Mouse (Mus musculus): ENCODE measurements around the gene Brms1l. TPM values are rescaled to one million over a fixed set of nuclear protein-coding genes. Genes with fewer than 3 reads are reported as not detected.
"Not testable (repeated sequence)": the region's sequence is repeated elsewhere in the genome, so short reads cannot be mapped to it uniquely, and the experiment has no call there.

The Brms1l gene
- 60.8 and 61.7 TPM in 2 replicates for polyA plus RNA-seq (2015; fragmentation: Nextera tagmentation; extraction: Ambion mirVana)

- Histone ChIP-seq H3K9ac (peak within 1 kb of the TSS; percentile 82), H3K27me3 (replicated peaks) (no peaks in the 10 kb centered on the region), H3K4me2 (peak within 1 kb of the TSS; percentile 63), H3K4me3 (peak within 1 kb of the TSS; percentile 71), H3K9me3 (no peaks in the 10 kb centered on the region), H3K36me3 (replicated peaks) (no peaks in the 10 kb centered on the region; the same call in 1 of the 2 replicates), H3K4me1 (peaks cover 10% of the 10 kb centered on the region), H3K27ac (peak within 1 kb of the TSS; percentile 94)
- WGBS: under 1% methylated on average over 74 of the region's 77 CpGs
- ATAC-seq (replicated peaks): peak; percentile 100
Measured at GRCm38 (mm10) chr12:55836199-55836951, at the start of gene Brms1l. Gene Brms1l, plus strand, starts transcription at chr12:55836324.

DNA sequence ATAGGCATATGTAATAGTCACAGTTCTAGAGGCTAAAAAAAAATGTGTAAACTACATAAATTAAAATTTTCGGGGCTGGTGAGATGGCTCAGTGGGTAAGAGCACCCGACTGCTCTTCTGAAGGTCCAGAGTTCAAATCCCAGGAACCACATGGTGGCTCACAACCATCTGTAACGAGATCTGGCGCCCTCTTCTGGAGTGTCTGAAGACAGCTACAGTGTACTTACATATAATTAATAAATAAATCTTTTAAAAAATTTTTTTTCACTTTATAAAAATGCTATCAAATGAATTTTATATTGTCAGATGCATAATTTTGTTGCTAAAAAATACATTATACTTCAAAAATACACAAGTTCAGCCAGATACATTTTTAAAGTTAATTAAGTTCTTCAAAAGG lies 41.6 kb upstream of the Brms1l start:
- not testable (repeated sequence) for H3K9me3 ChIP-seq; H3K27me3 ChIP-seq (replicated peaks); H3K4me3 ChIP-seq; H3K4me1 ChIP-seq; H3K9ac ChIP-seq; H3K27ac ChIP-seq; H3K4me2 ChIP-seq; H3K36me3 ChIP-seq (replicated peaks); ATAC-seq (replicated peaks)
- WGBS: 86% methylated on average over 4 of the region's 4 CpGs

DNA sequence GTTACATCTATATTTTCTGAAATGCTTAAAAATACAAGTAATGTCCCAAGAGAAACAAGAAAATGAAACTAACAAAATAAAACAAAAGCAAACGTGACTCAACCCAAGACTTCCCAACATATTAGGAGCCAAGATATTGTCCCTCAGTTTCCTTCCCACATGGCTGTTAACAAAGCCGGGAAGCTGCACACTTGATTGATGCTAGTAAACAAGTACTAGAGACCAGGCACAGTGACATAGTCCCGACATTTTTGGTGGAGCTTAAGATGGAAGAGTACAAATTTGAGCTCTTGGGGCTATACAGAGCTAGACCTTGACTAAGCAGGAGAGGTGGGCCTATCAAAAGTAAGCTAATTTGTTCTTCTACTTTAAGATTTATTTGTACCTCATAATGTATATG lies 39.0 kb upstream of the Brms1l start:
- no peaks in the 10 kb centered on the region for H3K27me3 ChIP-seq (replicated peaks)
- 86% methylated on average over 3 of the region's 3 CpGs for WGBS
- no peaks in the 10 kb centered on the region for H3K9me3 ChIP-seq
- no peak overlapping the region for H3K4me2 ChIP-seq
- H3K4me3 ChIP-seq: no peak overlapping the region
- ATAC-seq (replicated peaks): no peak
- no peak overlapping the region for H3K27ac ChIP-seq
- no peak overlapping the region for H3K9ac ChIP-seq
- no peaks in the 10 kb centered on the region for H3K36me3 ChIP-seq (replicated peaks)
- no peaks in the 10 kb centered on the region for H3K4me1 ChIP-seq

- Histone ChIP-seq H3K4me1 (no peaks in the 10 kb centered on the region), H3K36me3 (replicated peaks) (no peaks in the 10 kb centered on the region), H3K27ac (no peak overlapping the region), H3K4me3 (no peak overlapping the region), H3K9me3 (no peaks in the 10 kb centered on the region), H3K4me2 (no peak overlapping the region), H3K9ac (no peak overlapping the region), H3K27me3 (replicated peaks) (no peaks in the 10 kb centered on the region)
- ATAC-seq (replicated peaks): no peak
- WGBS: 95% methylated on average over 4 of the region's 4 CpGs
Measured at GRCm38 (mm10) chr12:55798745-55799144, 37.4 kb upstream of the Brms1l start.

GRCm38 (mm10) chr12:55800144-55800543 lies 36.0 kb upstream of the Brms1l start:
- H3K4me3 ChIP-seq: no peak overlapping the region
- H3K4me2 ChIP-seq: no peak overlapping the region
- WGBS: 92% methylated on average over 5 of the region's 5 CpGs
- no peaks in the 10 kb centered on the region for H3K4me1 ChIP-seq
- H3K27ac ChIP-seq: no peak overlapping the region
- no peak for ATAC-seq (replicated peaks)
- no peaks in the 10 kb centered on the region for H3K9me3 ChIP-seq
- no peak overlapping the region for H3K9ac ChIP-seq
- H3K36me3 ChIP-seq (replicated peaks): no peaks in the 10 kb centered on the region
- no peaks in the 10 kb centered on the region for H3K27me3 ChIP-seq (replicated peaks)

GRCm38 (mm10) chr12:55801131-55801530 lies 35.0 kb upstream of the Brms1l start:
- 86% methylated on average over 4 of the region's 4 CpGs for WGBS
- no peak for ATAC-seq (replicated peaks)
- H3K4me3 ChIP-seq: no peak overlapping the region

DNA sequence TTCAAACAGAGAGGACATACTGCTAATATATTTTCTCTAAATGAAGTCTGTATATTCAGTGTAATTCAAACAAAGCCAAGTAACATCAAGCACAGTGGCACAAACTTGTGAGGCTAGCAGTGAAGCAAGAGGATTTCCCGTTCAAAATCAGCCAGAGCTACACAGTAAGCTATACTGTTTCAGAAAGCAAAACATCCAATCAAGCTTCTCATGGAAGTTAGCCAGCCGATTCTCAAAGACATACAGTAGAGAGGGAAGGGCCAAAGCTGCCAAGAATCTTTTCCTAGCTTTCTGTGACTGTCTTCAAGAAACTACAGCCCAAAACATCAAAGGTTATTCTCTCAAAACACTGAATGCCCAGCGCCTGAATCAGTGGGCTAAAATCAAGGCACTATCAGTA lies 31.1 kb upstream of the Brms1l start:
- no peaks in the 10 kb centered on the region for H3K27me3 ChIP-seq (replicated peaks)
- H3K9ac ChIP-seq: no peak overlapping the region
- ATAC-seq (replicated peaks): no peak
- H3K4me1 ChIP-seq: no peaks in the 10 kb centered on the region
- H3K9me3 ChIP-seq: no peaks in the 10 kb centered on the region
- 56% methylated on average over 3 of the region's 3 CpGs for WGBS
- no peak overlapping the region for H3K4me3 ChIP-seq
- no peak overlapping the region for H3K27ac ChIP-seq
- no peaks in the 10 kb centered on the region for H3K36me3 ChIP-seq (replicated peaks)
- H3K4me2 ChIP-seq: no peak overlapping the region

More at GRCm38 (mm10) chr12:55801131-55801530, 35.0 kb upstream of the Brms1l start:
- Histone ChIP-seq H3K9ac (no peak overlapping the region), H3K36me3 (replicated peaks) (no peaks in the 10 kb centered on the region), H3K9me3 (no peaks in the 10 kb centered on the region), H3K27me3 (replicated peaks) (no peaks in the 10 kb centered on the region), H3K4me2 (no peak overlapping the region), H3K27ac (no peak overlapping the region), H3K4me1 (no peaks in the 10 kb centered on the region)

GRCm38 (mm10) chr12:55816488-55816887 lies 19.6 kb upstream of the Brms1l start:
- Histone ChIP-seq H3K4me3 (no peak overlapping the region), H3K27me3 (replicated peaks) (no peaks in the 10 kb centered on the region), H3K4me1 (peaks cover 16% of the 10 kb centered on the region), H3K27ac (no peak overlapping the region), H3K36me3 (replicated peaks) (no peaks in the 10 kb centered on the region), H3K4me2 (no peak overlapping the region), H3K9me3 (no peaks in the 10 kb centered on the region), H3K9ac (no peak overlapping the region)
- no peak for ATAC-seq (replicated peaks)
- 92% methylated on average over 5 of the region's 5 CpGs for WGBS

DNA sequence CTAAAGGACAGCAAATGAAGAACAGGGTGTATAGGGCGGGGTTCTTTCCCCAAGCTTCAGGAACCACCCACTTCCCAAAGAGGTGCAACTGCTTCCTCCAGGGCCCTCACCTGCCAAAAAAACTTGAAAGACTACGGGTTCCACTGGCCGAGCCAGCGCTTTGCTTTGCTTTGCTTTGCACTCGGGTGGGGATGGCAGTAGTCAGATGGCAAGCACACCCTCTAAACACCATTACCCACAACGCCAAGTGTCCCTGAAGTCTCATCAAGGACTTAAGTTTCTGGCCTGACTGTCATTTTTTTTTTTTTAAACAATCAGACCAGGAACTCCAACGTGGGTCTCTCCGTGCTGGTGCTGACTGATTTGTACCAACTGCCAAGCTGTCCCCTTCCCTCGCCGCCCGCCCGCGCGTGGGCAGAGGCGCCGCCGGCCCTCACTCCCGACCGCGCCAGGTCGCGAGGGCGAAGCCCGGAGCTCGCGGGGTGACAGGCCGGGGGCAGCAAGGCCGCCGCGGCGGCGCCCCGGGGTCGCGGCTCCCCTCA lies 15.9 kb upstream of the Brms1l start:
- peak; percentile 64 for ATAC-seq (replicated peaks)
- Histone ChIP-seq H3K27ac (peak overlapping the region; percentile 97), H3K4me1 (peaks cover 16% of the 10 kb centered on the region), H3K9ac (peak overlapping the region; percentile 93), H3K4me2 (peak overlapping the region; percentile 78), H3K4me3 (peak overlapping the region; percentile 89), H3K27me3 (replicated peaks) (no peaks in the 10 kb centered on the region), H3K36me3 (replicated peaks) (no peaks in the 10 kb centered on the region), H3K9me3 (peaks cover 2% of the 10 kb centered on the region; the same call in 1 of the 2 replicates)
- WGBS: under 1% methylated on average over 35 of the region's 35 CpGs

GRCm38 (mm10) chr12:55820661-55821314 lies 15.3 kb upstream of the Brms1l start, which contains the start of gene Ralgapa1:
Gene Ralgapa1, minus strand, starts transcription at chr12:55821167.
- peaks cover 2% of the 10 kb centered on the region; the same call in 1 of the 2 replicates for H3K9me3 ChIP-seq
- H3K27me3 ChIP-seq (replicated peaks): no peaks in the 10 kb centered on the region
- H3K9ac ChIP-seq: peak within 1 kb of the TSS; percentile 93
- peak within 1 kb of the TSS; percentile 78 for H3K4me2 ChIP-seq
- WGBS: under 1% methylated on average over 65 of the region's 78 CpGs
- H3K36me3 ChIP-seq (replicated peaks): no peaks in the 10 kb centered on the region
- H3K4me3 ChIP-seq: peak within 1 kb of the TSS; percentile 89
- peaks cover 16% of the 10 kb centered on the region for H3K4me1 ChIP-seq
- peak; percentile 95 for ATAC-seq (replicated peaks)
- peak within 1 kb of the TSS; percentile 97 for H3K27ac ChIP-seq

DNA sequence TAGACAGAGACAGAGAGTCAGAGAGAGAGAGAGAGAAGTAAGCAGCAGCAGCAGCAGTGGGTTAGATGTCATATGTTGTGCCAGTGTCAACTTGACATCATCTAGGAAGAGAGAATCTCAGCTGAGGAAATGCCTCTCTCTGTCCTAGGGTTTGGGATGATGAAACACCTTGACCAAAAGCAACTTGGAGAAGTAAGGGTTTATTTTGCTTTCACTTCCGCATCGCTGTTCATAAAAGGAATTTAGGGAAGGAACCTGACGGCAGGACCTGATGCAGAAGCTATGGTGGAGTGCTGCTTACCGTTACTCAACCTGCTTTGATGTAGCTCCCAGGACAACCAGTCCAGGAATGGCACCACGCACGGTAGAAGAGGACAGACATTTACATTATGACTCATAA lies 12.1 kb upstream of the Brms1l start:
- 88% methylated on average over 6 of the region's 6 CpGs for WGBS

GRCm38 (mm10) chr12:55825537-55825936 lies 10.6 kb upstream of the Brms1l start:
- WGBS: 87% methylated on average over 2 of the region's 2 CpGs
- Histone ChIP-seq H3K4me1 (no peaks in the 10 kb centered on the region), H3K36me3 (replicated peaks) (no peaks in the 10 kb centered on the region), H3K4me3 (no peak overlapping the region), H3K4me2 (no peak overlapping the region), H3K27me3 (replicated peaks) (no peaks in the 10 kb centered on the region), H3K9me3 (peaks cover 2% of the 10 kb centered on the region; the same call in 1 of the 2 replicates), H3K9ac (no peak overlapping the region), H3K27ac (no peak overlapping the region)
- ATAC-seq (replicated peaks): no peak

More for the DNA sequence above, 12.1 kb upstream of the Brms1l start:
- Histone ChIP-seq H3K9ac (no peak overlapping the region), H3K4me1 (peaks cover 11% of the 10 kb centered on the region), H3K27me3 (replicated peaks) (no peaks in the 10 kb centered on the region), H3K27ac (no peak overlapping the region), H3K4me3 (no peak overlapping the region), H3K9me3 (peaks cover 2% of the 10 kb centered on the region; the same call in 1 of the 2 replicates), H3K4me2 (no peak overlapping the region), H3K36me3 (replicated peaks) (no peaks in the 10 kb centered on the region)
- ATAC-seq (replicated peaks): no peak
